Mouse (Mus musculus): ENCODE results near the gene Gnat2. TPM values are rescaled to one million over a fixed set of nuclear protein-coding genes. Genes with fewer than 3 reads are reported as not detected.

Gene Gnat2
- polyA plus RNA-seq, 1 experiment from 2014 or later = 0.33 TPM

Other genes with a start within 250 kb of the Gnat2 start
- gene Eps8l3, start 215.6 kb upstream of the Gnat2 start, polyA plus RNA-seq (2014; fragmentation: Nextera tagmentation; extraction: Ambion mirVana) = not detected in 2 replicates
- gene Gstm5, start 197.0 kb upstream of the Gnat2 start, polyA plus RNA-seq (2014; fragmentation: Nextera tagmentation; extraction: Ambion mirVana) = 222 and 238 TPM in 2 replicates
- gene Gstm7, start 161.0 kb upstream of the Gnat2 start, polyA plus RNA-seq (2014; fragmentation: Nextera tagmentation; extraction: Ambion mirVana) = 42.9 and 53.5 TPM in 2 replicates
- gene Gstm6, start 149.0 kb upstream of the Gnat2 start, polyA plus RNA-seq (2014; fragmentation: Nextera tagmentation; extraction: Ambion mirVana) = 9.1 and 13.6 TPM in 2 replicates
- gene Gstm3, start 123.5 kb upstream of the Gnat2 start, polyA plus RNA-seq (2014; fragmentation: Nextera tagmentation; extraction: Ambion mirVana) = not detected in 2 replicates
- gene Gstm2, start 106.3 kb upstream of the Gnat2 start, polyA plus RNA-seq (2014; fragmentation: Nextera tagmentation; extraction: Ambion mirVana) = 10.6 and 13.3 TPM in 2 replicates
- gene Gstm1, start 74.8 kb upstream of the Gnat2 start, polyA plus RNA-seq (2014; fragmentation: Nextera tagmentation; extraction: Ambion mirVana) = 25.7 and 27.2 TPM in 2 replicates
- gene Gstm4, start 47.9 kb upstream of the Gnat2 start, polyA plus RNA-seq (2014; fragmentation: Nextera tagmentation; extraction: Ambion mirVana) = 11.8 and 14.3 TPM in 2 replicates
- gene Ampd2, start 6.1 kb upstream of the Gnat2 start, polyA plus RNA-seq (2014; fragmentation: Nextera tagmentation; extraction: Ambion mirVana) = 45.1 and 45.7 TPM in 2 replicates
- gene Gnai3, start 53.4 kb downstream of the Gnat2 start, polyA plus RNA-seq (2014; fragmentation: Nextera tagmentation; extraction: Ambion mirVana) = 210 and 213 TPM in 2 replicates
- gene Gpr61, start 62.1 kb downstream of the Gnat2 start, polyA plus RNA-seq (2014; fragmentation: Nextera tagmentation; extraction: Ambion mirVana) = 0.25 and 0.32 TPM in 2 replicates
- 4.2 and 5.2 TPM in 2 replicates for gene Amigo1, start 93.5 kb downstream of the Gnat2 start, polyA plus RNA-seq (2014; fragmentation: Nextera tagmentation; extraction: Ambion mirVana)
- 3.1 and 3.2 TPM in 2 replicates for gene Cyb561d1, start 108.4 kb downstream of the Gnat2 start, polyA plus RNA-seq (2014; fragmentation: Nextera tagmentation; extraction: Ambion mirVana)
- 22.3 and 24.3 TPM in 2 replicates for gene Atxn7l2, start 118.1 kb downstream of the Gnat2 start, polyA plus RNA-seq (2014; fragmentation: Nextera tagmentation; extraction: Ambion mirVana)
- 2.3 and 3.5 TPM in 2 replicates for gene Sypl2, start 133.9 kb downstream of the Gnat2 start, polyA plus RNA-seq (2014; fragmentation: Nextera tagmentation; extraction: Ambion mirVana)
- 277 and 297 TPM in 2 replicates for gene Psma5, start 164.1 kb downstream of the Gnat2 start, polyA plus RNA-seq (2014; fragmentation: Nextera tagmentation; extraction: Ambion mirVana)
- gene Sort1, start 191.3 kb downstream of the Gnat2 start, polyA plus RNA-seq (2014; fragmentation: Nextera tagmentation; extraction: Ambion mirVana) = 28.9 and 31.3 TPM in 2 replicates